Mouse (Mus musculus): ENCODE data around the gene Gm11569.
"Not testable (repeated sequence)": the region's sequence is repeated elsewhere in the genome, so short reads cannot be mapped to it uniquely, and the experiment has no call there.

Gm11569 gene

DNA sequence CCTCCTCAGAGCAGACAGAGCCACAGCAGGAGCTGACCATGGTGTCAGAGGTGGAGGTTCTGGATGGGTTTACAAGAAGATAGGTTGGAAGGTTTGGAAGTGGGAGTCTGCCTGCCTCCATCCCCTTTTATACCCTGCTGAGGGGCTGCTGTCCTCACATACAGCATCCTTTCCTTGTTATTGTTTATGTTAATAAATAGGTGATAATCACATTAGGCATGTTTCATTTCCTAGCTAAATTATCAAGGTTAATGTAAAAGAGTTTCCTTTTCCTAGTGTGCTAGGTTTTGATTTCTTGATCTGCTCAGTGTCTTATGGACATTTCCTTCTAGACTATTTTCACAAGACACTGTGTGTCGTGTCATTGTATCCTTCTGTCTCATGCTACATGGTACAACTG, at the start of gene Gm11569:
Gene Gm11569, minus strand, starts transcription at position 101 of the 400 bp plus-strand sequence.
- DNase-seq, result not testable (repeated sequence)

DNA sequence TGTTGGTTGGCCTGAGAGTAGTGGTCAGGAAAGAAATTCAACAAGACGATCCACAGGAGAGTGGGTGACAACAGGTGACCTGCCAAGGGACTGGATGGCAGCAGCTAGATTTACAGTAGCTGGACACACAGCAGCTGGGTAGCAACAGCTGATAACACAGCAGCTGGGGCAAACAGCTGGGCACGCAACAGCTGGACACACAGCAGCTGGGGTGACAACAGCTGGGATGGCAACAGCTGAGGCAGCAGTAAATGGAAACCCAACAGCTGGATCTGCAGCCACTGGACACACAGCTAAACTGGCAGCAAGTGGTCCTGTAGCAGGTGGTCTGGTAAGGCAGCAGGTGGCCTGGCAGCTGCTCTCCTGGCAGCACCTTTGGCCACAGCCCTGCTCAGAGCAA, 48.0 kb upstream of the Gm11569 start:
- DNase-seq, result no peak

DNA sequence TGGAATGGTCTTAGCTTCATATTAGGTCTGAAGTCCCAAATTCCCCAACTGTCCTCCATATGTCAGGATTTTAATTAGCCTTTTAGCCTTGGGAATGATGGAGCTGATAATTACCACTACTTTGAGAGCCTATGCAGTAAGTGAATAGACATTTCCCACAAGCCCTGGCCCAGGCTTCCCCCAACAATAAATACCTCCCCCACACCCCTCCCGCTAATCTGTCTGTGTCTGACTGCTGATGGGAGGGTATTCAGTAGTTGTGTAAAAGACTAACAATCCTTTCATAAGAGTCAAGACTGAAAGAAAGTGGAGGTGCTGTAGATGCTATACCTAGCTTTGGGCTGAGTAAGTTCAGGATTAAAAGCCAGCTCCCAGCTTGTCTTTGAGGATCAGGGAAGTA, 43.5 kb upstream of the Gm11569 start:
- no peak for DNase-seq

DNA sequence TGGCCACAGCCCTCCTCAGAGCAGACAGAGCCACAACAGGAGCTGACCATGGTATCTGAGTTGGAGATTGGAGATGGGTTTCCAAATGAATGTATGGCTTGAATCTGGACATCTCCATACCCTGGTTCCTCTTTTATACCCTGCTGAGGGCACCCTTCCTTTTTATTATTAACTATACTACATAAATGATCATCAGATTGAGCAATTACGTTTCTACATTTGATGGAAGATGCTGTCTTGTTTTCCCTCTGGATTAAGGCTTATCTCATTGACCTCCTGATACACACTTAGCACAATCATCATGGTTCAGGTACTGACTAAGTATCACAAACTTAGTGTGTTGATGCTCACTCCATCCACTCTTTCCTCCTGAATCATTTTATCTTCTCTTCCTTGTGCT, 39.2 kb upstream of the Gm11569 start, which contains the start of gene 2300003K06Rik:
Gene 2300003K06Rik, minus strand, starts transcription at position 101 of the 400 bp plus-strand sequence.
- DNase-seq, result no peak

DNA sequence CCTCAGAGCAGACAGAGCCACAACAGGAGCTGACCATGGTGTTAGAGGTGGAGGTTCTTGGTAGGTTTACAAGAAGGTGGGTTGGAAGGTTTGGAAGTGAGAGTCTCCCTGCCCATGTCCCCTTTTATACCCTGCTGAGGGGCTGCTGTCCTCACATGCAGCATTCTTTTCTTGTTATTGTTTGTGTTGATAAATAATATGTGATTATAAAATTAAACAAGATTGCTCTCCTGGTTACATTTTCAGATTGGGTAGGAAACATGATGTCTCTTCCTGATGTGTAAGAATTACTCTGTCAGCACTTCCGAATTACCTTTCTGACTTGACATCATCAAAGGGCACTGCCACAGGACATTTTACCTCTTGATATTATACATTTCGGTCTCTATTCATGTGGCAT, 16.8 kb upstream of the Gm11569 start, which contains the start of gene Gm11564:
Gene Gm11564, minus strand, starts transcription at position 101 of the 400 bp plus-strand sequence.
- not testable (repeated sequence) for DNase-seq

DNA sequence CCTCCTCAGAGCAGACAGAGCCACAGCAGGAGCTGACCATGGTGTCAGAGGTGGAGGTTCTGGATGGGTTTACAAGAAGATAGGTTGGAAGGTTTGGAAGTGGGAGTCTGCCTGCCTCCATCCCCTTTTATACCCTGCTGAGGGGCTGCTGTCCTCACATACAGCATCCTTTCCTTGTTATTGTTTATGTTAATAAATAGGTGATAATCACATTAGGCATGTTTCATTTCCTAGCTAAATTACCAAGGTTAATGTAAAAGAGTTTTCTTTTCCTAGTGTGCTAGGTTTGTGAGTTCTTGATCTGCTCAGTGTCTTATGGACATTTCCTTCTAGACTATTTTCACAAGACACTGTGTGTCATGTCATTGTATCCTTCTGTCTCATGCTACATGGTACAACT, 11.1 kb upstream of the Gm11569 start, which contains the start of gene Krtap4-13:
Gene Krtap4-13, minus strand, starts transcription at position 101 of the 400 bp plus-strand sequence.
- not testable (repeated sequence) for DNase-seq

DNA sequence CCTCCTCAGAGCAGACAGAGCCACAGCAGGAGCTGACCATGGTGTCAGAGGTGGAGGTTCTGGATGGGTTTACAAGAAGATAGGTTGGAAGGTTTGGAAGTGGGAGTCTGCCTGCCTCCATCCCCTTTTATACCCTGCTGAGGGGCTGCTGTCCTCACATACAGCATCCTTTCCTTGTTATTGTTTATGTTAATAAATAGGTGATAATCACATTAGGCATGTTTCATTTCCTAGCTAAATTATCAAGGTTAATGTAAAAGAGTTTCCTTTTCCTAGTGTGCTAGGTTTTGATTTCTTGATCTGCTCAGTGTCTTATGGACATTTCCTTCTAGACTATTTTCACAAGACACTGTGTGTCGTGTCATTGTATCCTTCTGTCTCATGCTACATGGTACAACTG, 5.6 kb upstream of the Gm11569 start, which contains the start of gene Gm11554:
Gene Gm11554, minus strand, starts transcription at position 101 of the 400 bp plus-strand sequence.
- DNase-seq, result not testable (repeated sequence)

GRCm38 (mm10) chr11:99793367-99793766, 5.4 kb downstream of the Gm11569 start, which contains the start of gene Gm11596:
Gene Gm11596, minus strand, starts transcription at chr11:99793467.
- no peak for DNase-seq

- not testable (repeated sequence) for DNase-seq
These were observed 13.8 kb downstream of the Gm11569 start, which contains the start of gene Krtap4-9 for GRCm38 (mm10) chr11:99784900-99785299. Gene Krtap4-9, plus strand, starts transcription at chr11:99785200.

- no peak for DNase-seq
These were observed 18.1 kb downstream of the Gm11569 start, which contains the start of gene Krtap4-8 for GRCm38 (mm10) chr11:99780604-99781003. Gene Krtap4-8, minus strand, starts transcription at chr11:99780704.

- no peak for DNase-seq
These were observed 20.3 kb downstream of the Gm11569 start for GRCm38 (mm10) chr11:99778401-99778800.

- DNase-seq, result not testable (repeated sequence)
These were observed 25.9 kb downstream of the Gm11569 start, which contains the start of gene Gm11595 for GRCm38 (mm10) chr11:99772813-99773212. Gene Gm11595, minus strand, starts transcription at chr11:99772913.

DNA sequence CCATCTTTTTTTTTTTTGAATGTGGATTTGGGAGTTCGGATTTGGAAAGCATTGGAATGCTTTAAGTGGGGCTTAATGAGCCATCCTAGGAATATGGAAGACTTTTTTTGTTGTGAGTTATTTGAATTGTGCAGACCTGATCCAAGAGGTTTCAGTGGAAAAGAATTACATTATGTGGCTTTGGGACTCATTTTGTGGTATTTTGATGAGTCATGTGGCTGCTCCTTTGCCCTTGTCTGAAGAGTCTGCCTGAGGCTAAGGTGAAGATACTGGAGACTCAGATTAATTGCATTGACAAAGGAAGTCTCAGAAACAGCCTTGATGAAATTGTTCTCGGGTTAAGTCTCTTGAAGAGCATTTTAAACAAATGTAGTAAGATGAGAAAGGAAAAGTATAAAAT, 30.3 kb downstream of the Gm11569 start:
- no peak for DNase-seq

- no peak for DNase-seq
These were observed 39.9 kb downstream of the Gm11569 start for GRCm38 (mm10) chr11:99758877-99759276.
